Mouse (Mus musculus) heart, adult 2 months (tissue): ENCODE measurements at regions not wholly inside any gene's neighbourhood (a gene's known extent, or its start where the extent isn't known, plus 50 kb on each side); places are given as distances from the start of the nearest gene placed in this dataset.

ENCODE experiments used
- CTCF ChIP-seq: fragments of 200-600 bp; IDR thresholded peaks from 2 replicates; pipeline ENCODE4 v1.8.1; 2022; ENCODE audit warnings: antibody characterized with exemption, mild to moderate bottlenecking, moderate library complexity
- EP300 ChIP-seq: fragments of 200-500 bp; IDR thresholded peaks from 2 replicates; pipeline ENCODE4 v1.6.1; 2011; ENCODE audit warnings: low read depth, low read length, control low read depth; ENCODE audit not compliant: insufficient read depth
- POLR2A ChIP-seq: fragments of 200-500 bp; IDR thresholded peaks from 2 replicates; pipeline ENCODE4 v1.6.1; 2011; ENCODE audit warnings: mild to moderate bottlenecking, low read depth, low read length, control low read depth; ENCODE audit not compliant: insufficient read depth

GRCm38 (mm10) chr12:27076107-27076738, 266.2 kb downstream of the Sox11 start:
- TF ChIP-seq CTCF (no peak), POLR2A (no peak), EP300 (no peak)
